Mouse (Mus musculus): Measurements from ENCODE around the gene Cenpp.

Cenpp gene

DNA sequence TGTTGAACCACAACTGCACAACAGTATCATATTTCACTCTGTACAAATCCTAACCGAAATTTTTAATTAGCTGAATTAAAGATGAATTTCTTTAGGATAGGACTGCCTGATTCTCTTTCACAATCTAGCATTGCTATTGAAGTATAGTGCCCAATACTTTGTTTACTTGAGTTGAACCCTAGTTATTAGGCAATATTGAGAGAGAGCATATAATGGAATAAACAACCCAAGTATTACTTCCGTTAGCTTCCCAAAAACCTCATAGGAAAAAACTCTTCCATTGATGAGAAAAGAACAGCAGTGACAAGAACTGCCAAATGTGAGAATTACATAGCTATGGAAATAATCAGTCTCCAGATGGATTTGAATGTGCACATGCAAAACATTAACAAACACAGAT lies 126.3 kb downstream of the Cenpp start:
- no peak for DNase-seq (ENCODE audit: low read depth)

DNA sequence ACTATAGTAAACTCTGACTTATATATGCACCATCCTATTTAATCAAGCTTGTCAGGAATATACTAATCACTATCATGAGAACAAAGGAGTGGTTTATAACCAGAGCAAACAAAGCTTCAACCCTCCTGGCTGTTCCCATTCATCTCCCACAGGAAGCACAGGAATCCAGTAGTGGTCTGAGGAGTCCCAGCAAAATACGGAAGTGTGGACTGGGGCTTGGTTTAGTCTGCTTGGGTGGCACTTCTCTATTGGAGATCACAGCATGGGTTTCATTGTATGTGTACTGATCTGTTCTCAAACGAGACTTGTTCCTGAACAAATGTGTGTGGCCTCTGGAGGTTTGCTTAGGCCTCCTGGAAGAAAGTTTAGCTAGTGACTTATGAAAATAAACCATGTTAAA lies 133.8 kb downstream of the Cenpp start:
- no peak for DNase-seq (ENCODE audit: low read depth)

DNA sequence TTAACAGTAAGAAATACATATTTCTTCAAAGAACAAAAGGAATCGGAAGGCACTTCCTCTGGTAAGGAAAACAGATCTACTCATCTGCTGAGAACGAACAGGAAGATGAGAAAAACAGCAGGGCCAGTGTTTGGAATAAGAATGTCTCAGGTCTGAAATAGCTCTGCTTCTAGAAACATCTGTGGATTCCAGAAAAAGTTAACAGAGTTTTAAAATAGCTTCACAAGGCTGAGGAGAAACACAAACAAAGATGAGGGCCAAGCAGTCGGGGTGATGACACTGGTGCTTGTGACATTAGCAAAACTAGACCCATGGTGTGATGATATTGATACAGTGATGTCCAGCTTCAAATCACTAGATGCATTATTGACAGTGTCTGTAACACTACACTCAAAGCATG lies 145.4 kb downstream of the Cenpp start:
- DNase-seq (ENCODE audit: low read depth) = no peak

DNA sequence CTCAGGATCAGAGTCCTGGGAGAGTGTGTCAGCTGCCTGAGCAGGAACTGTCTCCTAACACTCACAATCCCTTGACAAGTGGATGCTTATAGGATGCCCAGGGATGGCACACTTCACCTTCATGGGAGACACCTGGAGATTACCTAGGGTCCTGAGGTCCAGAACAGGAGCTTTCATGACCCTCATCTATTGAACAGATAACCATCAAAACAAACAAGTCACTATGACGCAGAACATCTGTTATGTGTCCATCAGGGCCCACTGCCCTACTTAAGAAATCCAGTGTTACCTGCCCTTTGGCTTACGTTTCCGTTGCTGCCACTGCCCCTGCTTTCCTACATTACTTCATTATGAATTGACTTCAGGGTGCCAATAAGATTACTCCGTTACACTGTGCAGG lies 146.8 kb downstream of the Cenpp start:
- DNase-seq (ENCODE audit: low read depth) = no peak

- no peak for DNase-seq (ENCODE audit: low read depth)
These were observed 148.1 kb downstream of the Cenpp start, which contains the start of gene Ecm2 for GRCm38 (mm10) chr13:49504510-49504909. TSS of gene Ecm2 (plus strand) at chr13:49504810.

GRCm38 (mm10) chr13:49492376-49493368 lies 159.9 kb downstream of the Cenpp start, which contains the start of gene Tes3-ps:
TSS of gene Tes3-ps (plus strand) at chr13:49493318.
- no peak for DNase-seq (ENCODE audit: low read depth)

GRCm38 (mm10) chr13:49485388-49485787 lies 167.2 kb downstream of the Cenpp start:
- DNase-seq (ENCODE audit: low read depth) = no peak

DNA sequence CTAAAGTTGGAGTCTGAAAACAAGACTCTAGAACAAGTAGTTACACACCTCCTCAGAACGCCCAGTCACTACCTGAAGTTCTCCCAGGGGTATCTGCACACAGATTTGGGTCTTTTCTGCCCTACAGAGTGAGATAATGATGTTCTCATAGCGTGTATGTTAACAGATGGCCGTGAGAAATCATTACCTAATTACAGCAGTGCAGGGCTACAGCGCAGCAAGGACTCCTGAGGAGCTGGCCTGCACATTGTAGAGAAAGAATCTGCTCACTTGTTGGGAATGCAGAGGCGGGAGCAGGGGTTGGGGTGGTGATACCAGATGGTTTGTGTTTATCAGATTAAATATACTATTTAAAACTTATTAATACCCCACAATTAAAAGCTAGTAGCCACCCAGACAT lies 172.0 kb downstream of the Cenpp start:
- no peak for DNase-seq (ENCODE audit: low read depth)

- DNase-seq (ENCODE audit: low read depth) = no peak
These were observed 172.5 kb downstream of the Cenpp start for GRCm38 (mm10) chr13:49480057-49480456.

GRCm38 (mm10) chr13:49479399-49479798 lies 173.2 kb downstream of the Cenpp start:
- DNase-seq (ENCODE audit: low read depth) = no peak

DNA sequence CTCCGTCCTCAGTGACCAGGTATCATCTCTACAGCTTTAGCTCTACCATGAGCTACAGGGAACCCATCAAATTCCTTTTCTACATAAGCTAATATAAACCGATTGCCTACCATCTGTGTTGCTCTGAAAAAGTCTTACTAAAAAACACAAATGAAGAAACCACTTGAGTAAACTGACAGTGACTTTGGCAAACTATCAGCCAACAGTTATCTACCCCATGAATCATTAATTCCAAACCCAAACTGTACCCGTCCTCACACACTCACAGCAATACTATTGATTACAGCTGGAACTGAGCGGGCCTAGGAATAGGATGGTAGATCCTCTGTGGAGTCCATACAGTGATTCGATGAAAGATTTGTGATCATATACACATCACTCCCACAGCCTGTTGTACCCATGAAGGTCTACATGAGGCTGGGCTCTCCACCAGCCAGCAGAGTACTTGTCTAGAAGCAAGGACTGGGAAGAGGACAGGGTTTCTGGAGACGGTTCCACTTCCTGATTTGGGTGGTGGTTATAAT lies 173.7 kb downstream of the Cenpp start:
- no peak for DNase-seq (ENCODE audit: low read depth)

- no peak for DNase-seq (ENCODE audit: low read depth)
These were observed 174.7 kb downstream of the Cenpp start for GRCm38 (mm10) chr13:49477887-49478286.

DNA sequence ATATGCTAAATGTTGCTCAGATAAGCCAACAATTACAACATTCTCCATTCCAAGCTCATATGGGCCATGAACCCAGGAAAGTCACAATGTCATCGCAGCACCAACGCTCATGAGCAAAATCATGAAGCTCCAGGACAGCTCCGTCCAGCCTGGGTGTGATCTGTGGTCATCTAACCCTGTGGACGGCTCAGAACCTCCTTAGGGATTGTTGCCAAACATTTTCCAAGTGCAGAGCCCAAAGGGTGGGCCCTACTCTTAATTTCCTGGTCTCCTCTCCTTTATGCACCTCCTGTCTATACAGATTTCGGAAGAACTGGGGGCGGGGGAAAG lies 179.9 kb downstream of the Cenpp start:
- no peak for DNase-seq (ENCODE audit: low read depth)

GRCm38 (mm10) chr13:49471981-49472675 lies 180.5 kb downstream of the Cenpp start:
- DNase-seq (ENCODE audit: low read depth) = no peak

DNA sequence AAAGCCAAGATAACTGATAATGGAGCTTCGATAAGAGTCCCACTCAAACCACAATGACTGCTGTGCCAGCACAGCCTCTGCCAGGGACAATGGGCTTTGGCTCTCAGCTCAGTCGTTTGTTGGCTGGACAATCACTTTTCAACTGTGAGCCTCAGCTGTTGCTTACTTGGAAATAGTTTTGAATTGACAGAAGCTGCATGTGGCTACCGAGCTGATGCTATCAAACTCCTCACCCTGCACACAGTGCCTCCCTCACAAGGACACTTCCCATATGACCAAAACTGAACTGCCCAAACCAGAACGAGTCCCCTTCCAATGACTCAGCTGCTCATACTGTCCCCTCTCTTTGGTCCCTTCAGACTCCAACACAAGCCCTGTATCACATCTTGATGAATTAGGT lies 181.8 kb downstream of the Cenpp start:
- no peak for DNase-seq (ENCODE audit: low read depth)

- no peak for DNase-seq (ENCODE audit: low read depth)
These were observed 182.3 kb downstream of the Cenpp start for GRCm38 (mm10) chr13:49470319-49470718.

DNA sequence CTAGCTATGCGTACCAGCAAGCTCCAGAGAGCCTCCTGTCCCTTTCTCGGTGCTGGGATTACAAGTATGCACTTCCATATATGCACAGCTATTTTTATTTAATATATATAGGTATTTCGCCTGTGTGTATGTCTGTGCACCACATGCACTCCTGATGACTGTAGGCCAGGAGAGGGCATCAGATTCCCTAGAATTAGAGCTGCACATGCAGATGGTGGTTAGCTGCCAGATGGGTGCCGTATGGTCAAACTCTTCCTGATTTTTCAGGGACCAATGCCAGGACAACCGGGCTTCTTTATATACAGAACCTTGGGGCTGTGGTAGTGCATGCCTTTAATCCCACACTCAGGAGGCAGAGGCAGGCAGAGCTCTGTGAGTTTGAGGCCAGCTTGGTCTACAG lies 183.6 kb downstream of the Cenpp start:
- no peak for DNase-seq (ENCODE audit: low read depth)

DNA sequence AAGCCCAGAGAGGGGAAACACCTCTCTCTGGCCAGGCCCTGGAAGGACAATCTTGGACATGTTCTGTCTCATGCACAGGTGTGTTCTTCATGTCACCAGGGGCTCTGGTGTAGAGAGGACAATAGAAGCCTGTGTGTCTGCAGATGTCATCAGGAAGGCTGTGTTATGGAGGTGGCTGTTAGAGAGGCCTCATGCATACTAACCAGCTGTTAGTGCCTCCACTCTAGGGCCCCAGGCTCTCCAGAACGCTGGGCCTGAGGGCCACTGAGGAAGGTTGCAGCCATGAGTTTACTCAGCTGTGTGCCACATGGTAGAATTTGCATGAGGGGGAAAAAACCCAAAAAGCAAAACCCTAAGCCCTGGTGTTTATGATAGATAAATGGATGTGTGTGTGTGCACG lies 185.0 kb downstream of the Cenpp start:
- no peak for DNase-seq (ENCODE audit: low read depth)

DNA sequence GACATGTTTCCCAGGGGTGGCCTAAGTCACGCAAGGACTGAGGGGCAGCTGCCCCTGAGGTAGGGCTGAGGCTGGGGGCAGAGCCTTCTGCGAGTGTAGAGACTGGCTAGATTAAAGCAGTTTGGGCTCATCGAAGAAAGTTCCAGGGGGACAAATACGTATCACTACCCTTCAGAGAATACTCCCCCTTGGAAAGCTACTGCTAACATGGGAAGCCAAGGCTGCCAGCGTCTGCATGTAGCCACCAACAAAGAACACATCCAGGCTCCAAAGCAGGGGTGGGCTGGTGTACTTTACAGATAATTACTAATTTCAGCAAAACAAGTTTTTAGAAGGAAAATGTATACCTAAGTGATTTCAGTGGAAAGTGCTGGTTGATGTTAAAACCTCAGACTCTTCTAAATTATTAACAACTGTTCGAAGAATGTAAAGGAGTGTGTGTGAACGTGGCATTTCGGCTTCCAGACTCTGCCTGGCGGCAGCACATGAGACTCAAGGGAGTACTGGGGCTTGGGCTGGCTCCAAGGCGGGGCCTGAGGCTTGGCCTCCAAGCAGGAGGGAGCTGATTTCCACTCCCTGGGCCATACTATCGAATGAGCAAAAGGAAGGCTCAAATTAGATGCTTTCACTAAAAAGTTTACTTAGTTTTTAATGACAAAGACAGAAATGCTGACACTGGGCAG lies 186.1 kb downstream of the Cenpp start:
- no peak for DNase-seq (ENCODE audit: low read depth)

DNA sequence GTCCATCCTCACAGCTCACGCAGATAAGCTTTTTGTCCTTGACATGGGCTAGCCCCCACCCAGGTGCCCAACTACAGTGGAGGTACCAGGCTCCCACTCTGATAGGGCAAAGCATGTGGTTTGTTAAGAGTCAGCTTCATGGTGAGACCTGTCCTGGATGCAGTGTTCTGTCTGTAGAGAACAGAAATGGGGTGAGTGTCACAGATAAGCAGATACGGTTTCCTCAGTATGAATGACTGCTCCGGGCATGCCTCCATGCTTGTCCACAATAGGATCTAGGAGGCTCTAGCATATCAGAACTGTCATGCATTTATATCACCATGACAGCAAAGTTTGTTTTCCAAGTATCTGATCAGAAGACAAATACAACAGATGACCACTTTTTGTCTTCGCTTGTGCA lies 186.7 kb downstream of the Cenpp start:
- DNase-seq (ENCODE audit: low read depth) = no peak

GRCm38 (mm10) chr13:49462921-49463320 lies 189.7 kb downstream of the Cenpp start:
- DNase-seq (ENCODE audit: low read depth) = no peak

GRCm38 (mm10) chr13:49461458-49462132 lies 191.0 kb downstream of the Cenpp start:
- DNase-seq (ENCODE audit: low read depth) = no peak
